ENCODE assay signal across 20 mouse cellular contexts in the genomic region with DNA sequence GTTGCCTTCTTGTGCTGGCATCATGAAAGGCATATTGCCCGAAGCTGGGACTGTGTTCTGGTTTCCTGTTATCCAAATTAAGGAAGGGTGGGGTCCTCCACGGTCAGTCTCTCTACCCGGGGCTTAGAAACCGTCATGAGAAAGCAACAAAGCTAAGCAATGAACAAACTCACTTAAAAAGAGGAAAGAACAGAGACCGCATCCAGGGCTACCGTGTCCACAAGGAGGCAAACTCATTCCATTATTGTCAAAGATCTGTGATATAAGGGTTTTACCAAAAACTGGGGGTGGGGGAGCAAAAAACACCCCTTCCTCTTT. TPM values are rescaled to one million over a fixed set of nuclear protein-coding genes. Genes with fewer than 3 reads are reported as not detected.
A peak's percentile ranks its signal among the peaks of the same experiment; 100 is the strongest.
DNase-seq lines count a peak whose midpoint lies in the region; ATAC-seq and TF ChIP-seq lines count a peak whose summit lies in the region.
"Had no signal": no experiment of that assay in that cellular context is flagged by ENCODE, and none has a peak within 500 bp of the region (broad histone marks: within the 10 kb centered on the region; RNA-seq: fewer than 3 reads in every experiment).

No protein-coding gene starts in this region.

- H3K27ac ChIP-seq in bone marrow, adult 2 months (ENCODE audit: control insufficient read depth, insufficient read depth, low read depth, low read length, poor library complexity): peak overlapping the region; percentile 61
- H3K27ac ChIP-seq: embryonic facial prominence, embryonic 15.5 days; forebrain, embryonic 10.5 days; heart, embryonic 10.5 days; hindbrain, embryonic 14.5 days; midbrain, embryonic 10.5 days had no signal

- no peak for TF ChIP-seq POLR2A in bone marrow, adult 2 months (IDR thresholded peaks at IDR 0.05; ENCODE audit: borderline replicate concordance, control insufficient read depth, low read depth, low read length)

- no peak for TF ChIP-seq CTCF in bone marrow, adult 2 months (IDR thresholded peaks at IDR 0.05; ENCODE audit: control insufficient read depth, insufficient read depth, low read length)

- H3K4me1 ChIP-seq in bone marrow, adult 2 months (ENCODE audit: control insufficient read depth, insufficient read depth, low read length): no peaks in the 10 kb centered on the region; the same call in 1 of the 2 replicates

- no peak overlapping the region for H3K4me3 ChIP-seq in bone marrow, adult 2 months (replicated peaks; ENCODE audit: control insufficient read depth, low read depth, low read length)
- H3K4me3 ChIP-seq: embryonic facial prominence, embryonic 15.5 days; forebrain, embryonic 10.5 days; heart, embryonic 10.5 days; midbrain, embryonic 10.5 days; myocyte had no signal

- no peak for ATAC-seq in activated CD4-positive, CD25-positive, alpha-beta regulatory T cell, adult 4 months
- ATAC-seq: intestine, embryonic 16.5 days had no signal

- peak; percentile 31 for DNase-seq in 416B (ENCODE audit: low read depth)
- DNase-seq in A20 (ENCODE audit: low read depth, low spot score): peak; percentile 21
- DNase-seq in monocyte, adult 2 months (ENCODE audit: low read depth in 1 of 2, low spot score in 2 of 2): peak; percentile 46 to 50
- no peak for DNase-seq in cerebellum, adult 8-10 months
- DNase-seq in cerebellum, adult 9-10 months: no peak
- DNase-seq: adrenal gland, postnatal 10 days; cerebellum, adult 18-20 months; gastrocnemius, postnatal 25 days; heart, postnatal 10 days; retina, postnatal 1 day; right cerebral cortex, postnatal 4 days had no signal

- 7% methylated on average over 6 of the region's 6 CpGs for WGBS in bone marrow, adult 2 months

RNA-seq across cellular contexts. Expression of gene Stx11, which starts 34.3 kb away (rescaled TPM):
- polyA plus RNA-seq in bone marrow, adult 2 months (2011; ENCODE audit: insufficient read depth, insufficient read length, low replicate concordance, missing spikeins): 13.2 and 28.8 TPM in 2 replicates
- 10 to 100 TPM; 18.9 to 19.6 TPM for polyA plus RNA-seq in activated CD4-positive, CD25-positive, alpha-beta regulatory T cell, adult 4 months (2017; shearing (Covaris generic))

Comparison
In these comparisons a context has a peak if more than half of its experiments do, and no peak if none do; other contexts are left out.
1. DNase-seq: peak in 416B (single experiment), A20 (single experiment) and monocyte, adult 2 months (2 of 2); none in cerebellum, adult 8-10 months (single experiment) and cerebellum, adult 9-10 months (single experiment).